Mouse (Mus musculus) hindbrain, embryonic 12.5 days (tissue): Measurements from ENCODE around the gene Etfb. TPM values are rescaled to one million over a fixed set of nuclear protein-coding genes. Genes with fewer than 3 reads are reported as not detected.

Experiments used
- ATAC-seq: fragments of 200-750 bp; cut with Nextera tagmentation; 2 replicates; pipeline ENCODE4 v1.8.0; 2017; ENCODE audit warnings: moderate TSS enrichment; ENCODE audit not compliant: low FRiP score
- H3K27ac ChIP-seq: fragments of 300-500 bp; sonication (generic); 2 replicates; pipeline ENCODE4 v1.5.1; 2016; ENCODE audit warnings: mild to moderate bottlenecking
- H3K27me3 ChIP-seq: fragments of 300-500 bp; sonication (generic); 2 replicates; pipeline ENCODE4 v1.6.1; 2016; ENCODE audit warnings: mild to moderate bottlenecking
- H3K36me3 ChIP-seq: fragments of 300-500 bp; sonication (generic); 2 replicates; pipeline ENCODE4 v1.6.1; 2016; ENCODE audit warnings: mild to moderate bottlenecking
- H3K4me1 ChIP-seq: fragments of 300-500 bp; sonication (generic); 2 replicates; pipeline ENCODE4 v1.6.1; 2016
- H3K4me2 ChIP-seq: fragments of 300-500 bp; sonication (generic); replicated peaks from 2 replicates; pipeline ENCODE4 v1.6.1; 2016; ENCODE audit warnings: mild to moderate bottlenecking
- H3K4me3 ChIP-seq: fragments of 300-500 bp; sonication (generic); 2 replicates; pipeline ENCODE4 v1.5.1; 2016; ENCODE audit warnings: mild to moderate bottlenecking
- H3K9ac ChIP-seq: fragments of 300-500 bp; sonication (generic); 2 replicates; pipeline ENCODE4 v1.6.1; 2016; ENCODE audit warnings: mild to moderate bottlenecking, moderate library complexity
- H3K9me3 ChIP-seq: fragments of 300-500 bp; sonication (generic); replicated peaks from 2 replicates; pipeline ENCODE4 v1.6.1; 2016; ENCODE audit warnings: mild to moderate bottlenecking
- WGBS: fragments of 180-500 bp; shearing (Covaris S2); methylation state at CpG from one replicate; pipeline ENCODE4 v1.1.7; 2016; 5-methylcytosine and 5-hydroxymethylcytosine counted together
- polyA plus RNA-seq: library from polyadenylated mRNA; unstranded; fragments of >200 nt; fragmentation: Nextera tagmentation; extraction: Ambion mirVana; gene quantifications from 2 replicates; pipeline ENCODE4 v1.2.1, GENCODE M21; 2016

Gene Etfb
- polyA plus RNA-seq, 1 experiment from 2014 or later, result 170 TPM

GRCm38 (mm10) chr7:43432891-43433290 lies 11.0 kb upstream of the Etfb start:
- Histone ChIP-seq H3K4me3 (no peak overlapping the region), H3K9me3 (no peaks in the 10 kb centered on the region), H3K9ac (no peak overlapping the region), H3K4me1 (no peaks in the 10 kb centered on the region), H3K27ac (no peak overlapping the region), H3K4me2 (no peak overlapping the region), H3K27me3 (no peaks in the 10 kb centered on the region), H3K36me3 (no peaks in the 10 kb centered on the region)
- ATAC-seq, result no peak
- WGBS, result 79% methylated on average over 4 of the region's 4 CpGs

GRCm38 (mm10) chr7:43434676-43435075 lies 9.2 kb upstream of the Etfb start:
- ATAC-seq, result no peak
- 86% methylated on average over 5 of the region's 5 CpGs for WGBS
- H3K9ac ChIP-seq, result no peak overlapping the region
- H3K36me3 ChIP-seq, result no peaks in the 10 kb centered on the region
- no peak overlapping the region for H3K4me3 ChIP-seq
- no peak overlapping the region for H3K4me2 ChIP-seq
- H3K27ac ChIP-seq, result no peak overlapping the region
- H3K9me3 ChIP-seq, result no peaks in the 10 kb centered on the region
- no peaks in the 10 kb centered on the region for H3K27me3 ChIP-seq
- H3K4me1 ChIP-seq, result no peaks in the 10 kb centered on the region

GRCm38 (mm10) chr7:43436341-43437255 lies 7.3 kb upstream of the Etfb start, which contains the start of gene Nkg7:
TSS of gene Nkg7 (plus strand) at chr7:43437073.
- H3K4me2 ChIP-seq, result no peak within 1 kb of the TSS
- no peaks in the 10 kb centered on the region for H3K4me1 ChIP-seq
- no peak within 1 kb of the TSS for H3K9ac ChIP-seq
- H3K36me3 ChIP-seq, result no peaks in the 10 kb centered on the region
- no peak for ATAC-seq
- WGBS, result 83% methylated on average over 10 of the region's 10 CpGs
- no peak within 1 kb of the TSS for H3K27ac ChIP-seq
- H3K4me3 ChIP-seq, result no peak within 1 kb of the TSS
- no peaks in the 10 kb centered on the region for H3K27me3 ChIP-seq
- no peaks in the 10 kb centered on the region for H3K9me3 ChIP-seq

- H3K9ac ChIP-seq, result no peak overlapping the region
- peaks cover 8% of the 10 kb centered on the region for H3K4me1 ChIP-seq
- H3K27me3 ChIP-seq, result no peaks in the 10 kb centered on the region
- H3K4me2 ChIP-seq, result no peak overlapping the region
- H3K27ac ChIP-seq, result no peak overlapping the region
- no peak overlapping the region for H3K4me3 ChIP-seq
- ATAC-seq, result no peak
- H3K36me3 ChIP-seq, result no peaks in the 10 kb centered on the region
- no peaks in the 10 kb centered on the region for H3K9me3 ChIP-seq
- WGBS, result 87% methylated on average over 4 of the region's 4 CpGs
These were observed 5.3 kb upstream of the Etfb start for GRCm38 (mm10) chr7:43438611-43439010.

- Histone ChIP-seq H3K4me1 (peaks cover 18% of the 10 kb centered on the region), H3K9me3 (no peaks in the 10 kb centered on the region), H3K9ac (no peak within 1 kb of the TSS), H3K27me3 (no peaks in the 10 kb centered on the region), H3K4me2 (no peak within 1 kb of the TSS), H3K27ac (no peak within 1 kb of the TSS), H3K36me3 (no peaks in the 10 kb centered on the region), H3K4me3 (no peak within 1 kb of the TSS)
- ATAC-seq, result no peak
- WGBS, result 84% methylated on average over 6 of the region's 6 CpGs
These were observed 3.4 kb upstream of the Etfb start, which contains the start of gene Cldnd2 for GRCm38 (mm10) chr7:43440482-43440881. TSS of gene Cldnd2 (plus strand) at chr7:43440782.

GRCm38 (mm10) chr7:43441071-43441470 lies 2.8 kb upstream of the Etfb start:
- H3K36me3 ChIP-seq, result no peaks in the 10 kb centered on the region
- WGBS, result 86% methylated on average over 3 of the region's 3 CpGs
- H3K4me2 ChIP-seq, result no peak overlapping the region
- H3K27ac ChIP-seq, result no peak overlapping the region
- H3K9me3 ChIP-seq, result no peaks in the 10 kb centered on the region
- H3K4me1 ChIP-seq, result peaks cover 18% of the 10 kb centered on the region
- H3K27me3 ChIP-seq, result no peaks in the 10 kb centered on the region
- no peak for ATAC-seq
- no peak overlapping the region for H3K9ac ChIP-seq
- no peak overlapping the region for H3K4me3 ChIP-seq

GRCm38 (mm10) chr7:43442684-43443083 lies 1.2 kb upstream of the Etfb start:
- WGBS, result 10% methylated on average over 9 of the region's 9 CpGs
- H3K27ac ChIP-seq, result peak overlapping the region; percentile 89
- ATAC-seq, result 0 out of 2 replicates have a peak, but pooled peaks have one; percentile 11

GRCm38 (mm10) chr7:43443126-43443916 lies 562 bp upstream of the Etfb start:
- ATAC-seq, result peak; percentile 83
- Histone ChIP-seq H3K4me2 (peak overlapping the region; percentile 84), H3K36me3 (no peaks in the 10 kb centered on the region), H3K27ac (peak overlapping the region; percentile 89), H3K4me1 (peaks cover 18% of the 10 kb centered on the region), H3K4me3 (peak overlapping the region; percentile 51), H3K9ac (peak overlapping the region; percentile 67), H3K27me3 (no peaks in the 10 kb centered on the region), H3K9me3 (no peaks in the 10 kb centered on the region)
- under 1% methylated on average over 36 of the region's 36 CpGs for WGBS

More at GRCm38 (mm10) chr7:43442684-43443083, 1.2 kb upstream of the Etfb start:
- no peaks in the 10 kb centered on the region for H3K27me3 ChIP-seq
- H3K9me3 ChIP-seq, result no peaks in the 10 kb centered on the region
- peak overlapping the region; percentile 51 for H3K4me3 ChIP-seq
- H3K4me1 ChIP-seq, result peaks cover 18% of the 10 kb centered on the region
- H3K4me2 ChIP-seq, result peak overlapping the region; percentile 84
- peak overlapping the region; percentile 67 for H3K9ac ChIP-seq
- no peaks in the 10 kb centered on the region for H3K36me3 ChIP-seq

GRCm38 (mm10) chr7:43447801-43448200 lies 3.9 kb downstream of the Etfb start:
- Histone ChIP-seq H3K27ac (no peak overlapping the region), H3K27me3 (no peaks in the 10 kb centered on the region), H3K9me3 (no peaks in the 10 kb centered on the region), H3K4me2 (no peak overlapping the region), H3K4me1 (peaks cover 13% of the 10 kb centered on the region), H3K9ac (no peak overlapping the region), H3K36me3 (peaks cover under 1% of the 10 kb centered on the region; the same call in 1 of the 2 replicates), H3K4me3 (no peak overlapping the region)
- 91% methylated on average over 4 of the region's 4 CpGs for WGBS
- ATAC-seq, result no peak

- H3K36me3 ChIP-seq, result peaks cover 5% of the 10 kb centered on the region; the same call in 1 of the 2 replicates
- WGBS, result 100% methylated on average over 2 of the region's 3 CpGs
- no peaks in the 10 kb centered on the region for H3K9me3 ChIP-seq
- H3K27ac ChIP-seq, result no peak overlapping the region
- H3K4me3 ChIP-seq, result no peak overlapping the region
- H3K27me3 ChIP-seq, result no peaks in the 10 kb centered on the region
- H3K4me1 ChIP-seq, result peaks cover 10% of the 10 kb centered on the region
- no peak for ATAC-seq
- H3K4me2 ChIP-seq, result no peak overlapping the region
- H3K9ac ChIP-seq, result no peak overlapping the region
These were observed 4.4 kb downstream of the Etfb start for GRCm38 (mm10) chr7:43448246-43448645.

- Histone ChIP-seq H3K27me3 (no peaks in the 10 kb centered on the region), H3K9me3 (no peaks in the 10 kb centered on the region), H3K9ac (no peak overlapping the region), H3K4me1 (peaks cover 4% of the 10 kb centered on the region; the same call in 1 of the 2 replicates), H3K36me3 (peaks cover 21% of the 10 kb centered on the region), H3K27ac (no peak overlapping the region), H3K4me2 (no peak overlapping the region), H3K4me3 (no peak overlapping the region)
- 94% methylated on average over 2 of the region's 2 CpGs for WGBS
- no peak for ATAC-seq
These were observed 5.9 kb downstream of the Etfb start for GRCm38 (mm10) chr7:43449811-43450210.

- no peak overlapping the region for H3K4me2 ChIP-seq
- no peak overlapping the region for H3K4me3 ChIP-seq
- no peaks in the 10 kb centered on the region for H3K4me1 ChIP-seq
- H3K9me3 ChIP-seq, result no peaks in the 10 kb centered on the region
- peaks cover 39% of the 10 kb centered on the region for H3K36me3 ChIP-seq
- 97% methylated on average over 11 of the region's 11 CpGs for WGBS
- H3K27ac ChIP-seq, result no peak overlapping the region
- ATAC-seq, result no peak
- H3K27me3 ChIP-seq, result no peaks in the 10 kb centered on the region
- no peak overlapping the region for H3K9ac ChIP-seq
These were observed 7.8 kb downstream of the Etfb start for GRCm38 (mm10) chr7:43451726-43452125.
